Comparison of ENCODE assay signal across 8 mouse cellular contexts in genomic region chr11:16871120-16871519, GRCm38 (mm10).
DNase-seq lines count a peak whose midpoint lies in the region; ATAC-seq and TF ChIP-seq lines count a peak whose summit lies in the region.

No protein-coding gene starts in this region.

- peaks cover 1% of the 10 kb centered on the region; the same call in 1 of the 2 replicates for H3K4me1 ChIP-seq in bone marrow, adult 2 months (ENCODE audit: control insufficient read depth, insufficient read depth, low read length)
- no peaks in the 10 kb centered on the region for H3K4me1 ChIP-seq in liver, embryonic 11.5 days (replicated peaks; ENCODE audit: control insufficient read depth, insufficient read depth, low read length)

- H3K27me3 ChIP-seq in liver, embryonic 11.5 days (replicated peaks; ENCODE audit: control insufficient read depth, insufficient read depth, low read length): 0 out of 2 replicates have a peak, but pooled peaks cover 2% of the 10 kb centered on the region
- H3K27me3 ChIP-seq in splenic B cell, adult 2 months (ENCODE audit: control insufficient read depth, insufficient read depth, low read length, poor library complexity, severe bottlenecking): no peaks in the 10 kb centered on the region

- H3K9ac ChIP-seq in liver, embryonic 11.5 days (ENCODE audit: low read depth, low read length): no peak overlapping the region

- TF ChIP-seq CTCF in bone marrow, adult 2 months (IDR thresholded peaks at IDR 0.05; ENCODE audit: control insufficient read depth, insufficient read depth, low read length): peak; percentile 31; the same call in 1 of the 2 replicates

- H3K9me3 ChIP-seq in liver, embryonic 11.5 days (ENCODE audit: control insufficient read depth, low read length): no peaks in the 10 kb centered on the region

- 68% methylated on average over 5 of the region's 5 CpGs for WGBS in bone marrow, adult 2 months
- 56% methylated on average over 5 of the region's 5 CpGs for WGBS in liver, embryonic 11.5 days

- DNase-seq in gastrocnemius, adult 8-10 months (ENCODE audit: low spot score in 2 of 2): peak; percentile 34 to 45
- DNase-seq in gastrocnemius, postnatal 10 days: no peak
- DNase-seq in CD4-positive helper T cell, adult 2 months (ENCODE audit: low read depth, low spot score): peak; percentile 66
- DNase-seq in liver, embryonic 11.5 days (ENCODE audit: low spot score): no peak
- DNase-seq in splenic B cell, adult 2 months (ENCODE audit: low read depth, low spot score): peak; percentile 64
- DNase-seq in heart, adult 8-10 months (ENCODE audit: low spot score): no peak

- no peak for TF ChIP-seq POLR2A in bone marrow, adult 2 months (IDR thresholded peaks at IDR 0.05; ENCODE audit: borderline replicate concordance, control insufficient read depth, low read depth, low read length)

- H3K4me3 ChIP-seq in bone marrow, adult 2 months (replicated peaks; ENCODE audit: control insufficient read depth, low read depth, low read length): no peak overlapping the region
- no peak overlapping the region for H3K4me3 ChIP-seq in liver, embryonic 11.5 days (ENCODE audit: low read depth, low read length)

- H3K4me2 ChIP-seq in liver, embryonic 11.5 days: no peak overlapping the region

- no peak overlapping the region for H3K27ac ChIP-seq in bone marrow, adult 2 months (ENCODE audit: control insufficient read depth, insufficient read depth, low read depth, low read length, poor library complexity)
- H3K27ac ChIP-seq in liver, embryonic 11.5 days (ENCODE audit: low read depth, low read length): no peak overlapping the region

- ATAC-seq in granulocyte monocyte progenitor cell, adult 5-6 weeks (replicated peaks; ENCODE audit: poor library complexity, severe bottlenecking): peak; percentile 47; the same call in 1 of the 2 replicates
- ATAC-seq in liver, embryonic 11.5 days (replicated peaks; ENCODE audit: low FRiP score): peak; percentile 65; the same call in 1 of the 2 replicates

- no peaks in the 10 kb centered on the region for H3K36me3 ChIP-seq in liver, embryonic 11.5 days (ENCODE audit: control insufficient read depth, insufficient read depth, low read length)
- H3K36me3 ChIP-seq in splenic B cell, adult 2 months (ENCODE audit: control insufficient read depth, insufficient read depth, low read length, poor library complexity, severe bottlenecking): no peaks in the 10 kb centered on the region

Comparison
In these comparisons a context has a peak if more than half of its experiments do, and no peak if none do; other contexts are left out.
1. DNase-seq: peak in gastrocnemius, adult 8-10 months (2 of 2), CD4-positive helper T cell, adult 2 months (single experiment) and splenic B cell, adult 2 months (single experiment); none in gastrocnemius, postnatal 10 days (single experiment), liver, embryonic 11.5 days (single experiment) and heart, adult 8-10 months (single experiment).